Mouse (Mus musculus) lung, postnatal 36 days (tissue): ENCODE results near the gene Dtnb.
"Not testable (repeated sequence)": the region's sequence is repeated elsewhere in the genome, so short reads cannot be mapped to it uniquely, and the experiment has no call there.

Source experiments
- DNase-seq: peaks from one replicate; pipeline ENCODE4 v3.0.0; 2022; ENCODE audit warnings: mixed read lengths

Dtnb gene

DNA sequence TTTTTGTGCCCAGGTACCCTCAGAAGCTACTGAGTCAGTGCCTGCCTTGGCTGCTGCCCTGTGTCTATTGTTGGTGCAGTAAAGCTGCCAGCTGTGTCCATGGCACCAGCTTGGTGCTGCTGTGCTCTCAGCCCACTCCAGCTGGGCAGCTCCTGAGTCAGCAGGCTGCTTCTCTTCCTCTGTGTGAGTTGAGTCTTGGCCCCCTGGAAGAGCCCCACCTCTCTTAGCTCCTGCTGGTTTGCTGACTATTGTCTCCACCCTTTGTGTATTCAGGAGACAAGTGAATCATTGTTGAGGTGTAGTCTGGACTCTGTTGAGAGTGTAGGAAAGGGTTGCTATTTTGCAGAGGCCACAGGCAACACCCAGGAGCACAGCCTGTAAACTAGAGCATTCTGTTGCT lies 90.5 kb downstream of the Dtnb start:
- peak; percentile 6 for DNase-seq

DNA sequence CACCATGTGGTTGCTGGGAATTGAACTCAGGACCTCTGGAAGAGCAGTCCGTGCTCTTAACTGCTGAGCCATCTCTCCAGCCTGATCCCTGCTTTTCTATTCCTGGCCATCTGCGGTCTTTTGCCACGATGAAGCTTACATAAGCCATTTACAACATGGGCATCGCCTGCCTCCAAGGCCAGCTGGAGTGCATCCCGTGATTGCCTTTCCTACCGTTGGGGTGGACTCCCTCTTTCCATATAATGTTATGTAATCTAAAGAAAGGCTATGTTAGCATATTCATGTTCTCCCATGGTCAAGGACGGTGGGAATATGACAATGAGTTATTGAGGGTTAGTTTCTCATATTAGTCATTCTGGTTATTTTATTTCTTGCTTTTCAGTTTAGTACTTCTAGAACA lies 91.2 kb downstream of the Dtnb start:
- no peak for DNase-seq

DNA sequence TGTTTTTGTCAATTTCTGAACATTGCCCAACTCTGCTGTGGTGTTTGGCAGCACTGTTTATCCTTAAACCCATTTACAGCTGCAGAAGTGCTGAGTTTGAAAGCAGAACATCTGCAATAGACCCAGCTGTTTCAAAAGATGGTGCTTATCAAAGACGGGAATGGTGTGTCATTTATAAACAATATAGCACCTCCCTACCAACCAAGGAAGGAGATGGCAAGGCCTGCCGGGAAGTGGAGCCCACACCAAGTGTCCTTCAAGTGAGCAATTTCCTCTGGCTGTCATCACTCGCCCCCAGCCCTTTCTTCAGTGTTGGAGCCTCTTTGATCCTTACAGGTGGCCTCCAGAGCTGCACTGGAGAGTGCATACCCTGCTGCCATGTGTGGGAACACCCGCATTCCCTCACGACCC lies 97.8 kb downstream of the Dtnb start:
- no peak for DNase-seq

DNA sequence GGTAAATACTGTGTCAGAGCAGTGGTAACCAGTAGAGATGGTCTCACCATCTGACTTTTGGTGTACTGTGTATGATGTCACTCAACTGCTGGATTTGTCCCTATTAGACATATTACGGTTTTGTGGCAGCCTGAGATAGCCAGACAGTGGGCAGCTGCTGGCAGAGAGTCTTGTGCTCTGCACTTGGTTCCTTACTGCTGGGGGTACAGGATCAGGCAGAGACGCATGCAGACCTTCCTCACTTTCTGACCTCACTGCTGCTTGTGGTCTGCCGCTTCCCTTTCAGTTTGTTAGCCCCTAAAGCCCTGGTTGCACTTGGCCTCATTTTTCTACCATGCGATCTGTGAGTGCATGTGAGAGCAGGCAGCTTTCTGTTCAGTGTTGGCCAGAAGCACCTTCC lies 98.9 kb downstream of the Dtnb start:
- DNase-seq = no peak

DNA sequence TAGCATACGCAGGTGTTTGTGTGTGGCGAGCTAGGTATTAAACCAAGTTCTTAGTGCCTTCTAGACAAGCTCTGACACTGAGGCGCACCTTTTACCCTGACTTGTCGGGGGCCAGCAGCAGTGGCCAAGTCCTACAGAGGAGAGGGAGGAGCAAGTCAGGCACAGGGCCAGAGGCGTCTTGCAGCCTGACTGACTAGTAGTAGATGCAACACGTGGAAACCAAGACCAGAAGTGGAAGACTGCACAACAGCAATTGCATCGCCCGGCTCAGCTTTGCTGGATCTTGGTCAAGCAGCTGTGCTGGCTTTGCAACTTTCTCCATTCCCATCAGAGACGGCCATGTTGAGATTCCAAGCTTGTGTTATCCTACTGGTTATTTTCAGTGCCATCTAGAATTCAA lies 100.6 kb downstream of the Dtnb start:
- no peak for DNase-seq

DNA sequence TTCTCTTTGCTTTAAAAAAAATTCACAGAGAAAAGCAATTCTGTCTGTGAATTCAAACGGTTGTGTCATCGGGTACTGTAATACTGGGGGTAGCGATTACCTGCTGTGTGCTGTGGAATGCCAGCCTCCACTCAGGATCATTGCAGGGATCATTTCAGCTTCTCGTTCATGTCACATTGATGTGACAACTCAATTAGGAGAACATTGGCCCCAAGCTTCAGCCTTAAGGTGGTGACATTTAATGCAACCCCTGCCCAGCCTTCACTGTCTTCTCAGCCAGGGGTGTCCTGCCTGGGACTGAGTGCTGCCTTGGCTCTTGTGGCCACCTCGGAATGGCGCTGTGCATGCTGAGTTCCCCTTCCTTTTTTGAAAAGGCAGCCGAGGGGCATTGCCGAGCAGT lies 101.7 kb downstream of the Dtnb start:
- no peak for DNase-seq

DNA sequence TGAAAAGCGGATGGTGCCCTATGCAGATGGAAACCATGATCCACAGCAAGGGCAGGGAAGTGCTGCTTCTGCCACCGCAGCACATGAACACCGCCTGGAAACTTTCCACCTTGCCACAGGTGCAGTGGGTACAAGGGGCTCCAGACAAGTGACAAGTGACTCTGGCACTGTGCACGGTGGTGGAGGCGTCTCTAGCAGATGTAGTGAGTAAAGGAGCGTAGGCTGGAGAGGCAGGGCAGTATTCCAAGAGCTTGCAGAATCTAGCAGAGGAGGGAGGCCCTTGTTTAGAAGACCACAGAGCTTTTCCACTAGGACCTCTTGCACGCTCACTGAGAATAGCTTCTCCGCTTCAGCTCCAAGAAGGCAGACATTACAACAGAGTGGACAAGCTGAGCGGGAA lies 102.7 kb downstream of the Dtnb start:
- DNase-seq = no peak

DNA sequence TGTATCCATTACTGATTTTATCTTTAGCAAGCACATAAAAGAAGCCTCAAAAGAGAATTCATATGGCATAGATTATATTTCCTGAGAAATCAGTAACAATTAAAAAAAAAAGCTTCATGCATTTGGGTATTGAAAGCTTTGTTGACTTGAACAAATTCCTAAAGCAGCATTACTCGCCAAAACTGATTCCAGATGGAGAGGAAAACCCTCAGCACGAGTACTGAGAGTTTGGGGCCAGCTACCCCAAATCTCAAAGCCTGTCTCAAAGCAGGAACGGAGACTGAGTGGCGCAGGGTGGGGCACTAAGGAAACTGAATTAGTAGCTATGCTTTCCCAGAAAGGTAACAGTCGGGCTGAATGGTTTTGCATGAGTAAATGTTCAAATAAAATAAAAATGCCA lies 108.5 kb downstream of the Dtnb start:
- DNase-seq = no peak

DNA sequence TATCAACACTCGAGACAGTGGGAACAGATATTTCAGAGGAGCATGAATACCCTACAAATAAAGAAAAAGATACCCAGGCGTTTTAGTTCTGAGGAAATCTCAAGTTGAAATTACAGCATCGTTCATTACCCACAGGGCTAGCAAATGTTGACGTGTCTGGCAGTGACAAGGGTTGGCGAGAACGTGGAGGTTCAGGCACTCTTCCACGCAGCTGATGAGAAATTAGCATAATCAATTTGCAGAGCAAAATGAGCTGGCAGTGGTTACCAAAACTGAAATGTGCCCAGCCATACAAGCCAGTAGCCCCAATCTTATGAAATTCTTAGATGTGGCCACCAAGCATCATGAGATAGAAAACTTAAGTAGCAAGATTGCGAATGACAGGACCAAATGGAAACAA lies 110.9 kb downstream of the Dtnb start:
- no peak for DNase-seq

DNA sequence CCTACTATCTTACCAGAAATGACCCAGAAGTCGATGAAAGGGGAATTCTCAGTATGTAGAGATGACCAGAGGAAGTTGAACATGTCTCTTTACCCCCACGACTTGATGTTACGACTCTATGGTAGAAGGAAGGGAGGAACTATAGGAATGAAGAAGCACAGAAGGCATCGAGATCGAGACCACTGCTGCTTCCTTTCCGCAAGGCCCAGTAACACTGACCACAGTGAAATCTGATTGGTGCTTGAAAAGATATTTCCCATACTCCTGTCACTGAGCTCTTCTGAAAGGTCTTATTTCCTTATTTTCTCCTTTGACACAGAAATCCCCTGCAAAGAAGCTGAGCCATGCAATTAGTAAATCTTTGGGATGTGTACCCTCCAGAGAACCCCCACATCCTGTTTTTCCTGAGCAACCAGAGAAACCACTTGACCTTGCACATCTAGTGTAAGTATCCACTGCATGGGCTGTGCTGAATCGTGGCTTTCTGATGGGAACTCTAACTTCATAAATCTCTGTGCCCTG lies 114.3 kb downstream of the Dtnb start:
- DNase-seq = no peak

DNA sequence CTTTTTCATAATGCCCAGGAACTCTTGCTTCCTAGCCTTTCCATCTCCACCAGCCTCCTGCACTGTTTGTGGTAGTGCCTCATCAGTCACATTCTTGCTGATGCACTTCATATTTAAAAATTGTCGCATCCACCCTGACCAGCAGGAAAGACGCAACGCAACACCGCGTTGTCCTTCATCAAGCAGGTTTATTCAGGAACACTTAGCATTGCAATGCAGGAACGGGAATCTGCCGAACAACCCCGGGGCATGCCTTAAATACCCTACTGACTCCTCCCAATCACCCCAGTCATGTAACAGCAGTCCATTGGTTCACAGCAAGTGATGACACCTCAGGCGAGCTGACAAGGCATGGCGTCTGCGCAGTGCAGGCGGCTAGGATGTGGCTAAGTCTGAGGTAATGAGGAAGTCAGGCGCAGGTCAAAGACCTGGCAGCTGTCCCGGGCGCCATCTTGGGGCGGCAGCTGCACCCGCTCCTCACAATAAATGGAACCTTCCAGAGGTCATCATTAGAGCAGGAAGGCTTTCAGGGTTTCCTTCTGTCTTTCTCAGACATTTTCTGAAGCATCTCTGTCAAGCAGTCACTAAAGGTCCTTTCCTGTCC lies 118.8 kb downstream of the Dtnb start:
- DNase-seq = not testable (repeated sequence)

DNA sequence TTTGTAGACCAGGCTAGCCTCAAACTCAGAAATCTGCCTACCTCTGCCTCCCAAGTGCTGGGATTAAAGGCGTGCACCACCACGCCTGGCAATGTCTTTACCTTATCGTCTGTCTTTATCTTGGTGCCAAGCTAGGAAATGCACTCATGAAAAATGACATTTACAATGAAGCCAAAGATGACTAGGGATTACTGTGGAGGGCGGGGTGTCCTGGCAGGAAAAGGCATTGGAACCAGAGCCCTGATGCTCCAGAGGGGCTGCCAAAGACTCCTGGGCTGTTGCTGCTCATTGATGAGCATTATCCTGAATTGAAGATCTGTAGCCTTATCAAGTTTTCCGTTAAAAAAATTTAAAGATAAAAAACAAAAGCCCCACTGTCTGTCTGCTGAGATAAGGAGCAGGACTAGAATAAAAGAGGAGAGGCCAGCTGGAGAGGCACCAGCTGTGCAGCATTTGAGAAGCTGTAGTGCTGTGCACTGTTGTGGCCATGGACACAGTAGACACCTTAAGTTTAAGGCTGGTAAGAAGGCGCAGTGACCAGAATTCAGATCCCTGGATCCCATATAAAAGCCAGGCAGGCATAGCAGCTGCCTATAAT lies 120.7 kb downstream of the Dtnb start:
- no peak for DNase-seq

DNA sequence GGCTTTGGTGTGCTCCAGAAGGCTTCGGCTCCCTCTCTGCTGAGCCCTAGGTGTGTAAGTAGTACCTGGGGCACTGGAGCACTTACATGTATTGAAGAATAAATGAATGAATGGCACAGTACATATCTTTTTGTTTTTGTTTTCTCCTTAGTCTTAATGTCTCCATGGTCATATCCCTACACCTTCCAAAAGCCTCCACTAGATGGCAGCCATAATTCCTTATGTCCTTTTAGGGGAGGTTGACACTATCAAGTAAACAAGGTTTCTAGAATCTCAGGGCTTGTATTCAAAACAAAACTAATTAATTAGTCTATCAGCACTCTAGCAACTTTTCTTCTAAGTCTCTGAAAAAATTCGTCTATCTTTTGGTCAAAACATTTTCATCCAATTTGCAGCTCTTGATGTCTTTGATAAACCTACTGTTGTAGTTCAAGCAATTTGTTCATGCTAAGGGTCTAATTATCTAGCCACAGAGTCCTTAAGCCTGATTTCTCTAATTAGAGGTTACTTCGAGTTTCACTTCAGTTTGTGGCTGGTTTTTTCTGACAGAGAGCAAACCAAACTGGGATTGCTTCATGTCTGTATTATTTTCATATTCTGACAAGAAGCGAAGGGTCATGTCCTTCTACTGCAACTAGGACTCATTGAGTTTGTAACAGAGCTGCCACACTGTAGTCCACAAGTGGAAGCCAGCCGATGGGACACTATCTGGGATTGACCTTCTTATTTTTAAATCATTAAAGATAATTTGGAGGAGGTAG lies 123.7 kb downstream of the Dtnb start:
- DNase-seq = peak; percentile 83

DNA sequence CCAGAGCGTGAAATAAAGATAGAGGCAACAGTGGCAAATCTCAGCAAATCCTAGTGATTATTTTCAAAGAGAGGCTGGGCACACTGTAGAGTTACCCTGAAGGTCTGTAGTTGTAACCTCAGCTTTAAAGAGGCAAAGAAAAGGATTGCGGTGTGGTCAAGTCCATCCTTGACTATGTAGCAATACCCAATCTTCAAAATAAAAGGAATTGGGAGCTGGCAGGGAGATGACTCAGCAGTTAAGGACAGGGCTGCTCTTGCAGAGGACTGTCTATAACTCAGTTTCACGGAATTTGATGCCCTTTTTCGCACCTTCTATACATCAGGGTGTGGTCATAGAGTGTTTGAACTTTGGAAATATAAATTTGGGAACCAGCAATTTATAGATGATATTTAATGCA lies 128.3 kb downstream of the Dtnb start:
- peak; percentile 10 for DNase-seq

DNA sequence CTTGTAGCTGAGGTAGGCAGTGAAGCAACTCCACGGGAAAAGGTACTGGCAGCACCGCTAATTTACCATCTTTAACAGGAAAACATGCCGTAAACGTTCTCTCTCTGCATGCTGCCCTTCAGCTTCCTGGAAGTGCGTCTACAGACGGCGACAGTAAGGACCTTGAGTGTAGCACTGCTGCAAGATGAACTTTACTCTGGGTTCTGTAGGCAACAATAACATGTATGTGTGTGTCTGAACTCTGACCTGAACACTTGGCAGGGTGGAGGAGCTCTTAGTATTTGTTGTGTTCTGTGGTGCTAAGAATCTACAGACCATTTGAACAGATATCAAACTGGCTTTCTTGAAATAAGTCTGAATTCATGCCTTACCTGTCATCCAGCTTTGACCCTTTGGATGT lies 130.7 kb downstream of the Dtnb start:
- no peak for DNase-seq

DNA sequence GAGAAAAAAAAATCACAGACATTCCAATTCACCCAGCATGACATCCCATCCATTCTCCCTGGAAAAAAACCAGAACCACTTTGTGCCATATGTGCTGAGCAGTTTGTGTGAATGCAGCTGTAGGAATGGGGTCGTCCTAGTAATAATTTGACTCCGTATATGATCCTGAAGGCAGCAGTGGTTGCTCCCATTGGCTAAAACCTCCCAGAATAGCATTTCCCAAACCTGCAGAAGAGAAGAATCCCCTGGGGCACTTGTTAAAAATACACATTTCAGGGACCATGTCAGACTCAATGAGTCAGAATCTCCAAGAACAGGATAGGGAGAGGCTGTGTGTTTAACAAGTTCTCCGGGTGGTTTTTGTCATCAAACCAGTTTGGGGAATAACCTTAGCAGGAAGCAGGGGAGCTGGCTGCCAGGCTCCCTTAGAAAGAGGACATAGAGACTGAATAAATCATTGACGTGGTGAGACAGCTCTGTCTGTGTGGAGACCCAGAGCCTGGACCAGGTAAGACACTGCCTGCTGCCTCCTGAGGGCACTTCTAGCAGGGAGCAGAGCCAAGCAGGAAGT lies 147.1 kb downstream of the Dtnb start:
- no peak for DNase-seq

DNA sequence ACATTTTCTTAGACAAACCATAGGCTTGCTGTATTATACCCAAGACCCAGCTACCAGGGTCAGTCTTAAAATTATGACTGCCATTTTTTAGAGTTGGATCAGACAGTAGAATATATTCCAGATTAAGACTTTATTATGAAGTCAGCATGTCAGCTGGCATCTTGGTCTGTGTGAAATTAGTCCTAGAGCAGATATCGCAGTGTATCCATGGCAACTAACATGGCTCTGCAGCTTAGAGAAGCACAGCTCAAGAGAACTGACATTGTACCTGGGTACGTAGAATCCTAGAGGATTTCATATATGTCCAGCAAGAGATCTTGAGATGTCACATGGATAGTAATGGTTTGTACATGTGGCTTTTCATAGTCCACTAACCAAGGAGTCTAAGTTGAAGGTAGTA lies 148.3 kb downstream of the Dtnb start:
- DNase-seq = no peak

DNA sequence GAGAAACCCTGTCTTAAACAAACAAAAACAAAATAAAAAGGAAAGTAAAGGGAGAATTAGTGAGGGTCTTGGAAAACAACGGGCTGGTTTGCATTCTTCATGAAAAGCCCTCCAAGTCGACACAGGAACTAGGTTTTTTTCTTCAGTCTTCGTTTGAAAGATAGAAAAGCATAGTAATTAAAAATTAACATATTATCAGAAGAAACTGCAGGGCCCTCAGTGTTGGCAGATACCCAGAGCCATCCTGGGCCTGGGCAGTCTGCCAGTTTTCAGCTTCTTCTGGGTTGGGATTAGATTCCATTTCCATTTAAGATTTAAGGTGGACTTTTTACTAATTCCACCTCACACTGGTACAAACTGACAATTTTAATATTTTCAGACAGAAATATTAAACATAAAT lies 151.6 kb downstream of the Dtnb start:
- DNase-seq = no peak

DNA sequence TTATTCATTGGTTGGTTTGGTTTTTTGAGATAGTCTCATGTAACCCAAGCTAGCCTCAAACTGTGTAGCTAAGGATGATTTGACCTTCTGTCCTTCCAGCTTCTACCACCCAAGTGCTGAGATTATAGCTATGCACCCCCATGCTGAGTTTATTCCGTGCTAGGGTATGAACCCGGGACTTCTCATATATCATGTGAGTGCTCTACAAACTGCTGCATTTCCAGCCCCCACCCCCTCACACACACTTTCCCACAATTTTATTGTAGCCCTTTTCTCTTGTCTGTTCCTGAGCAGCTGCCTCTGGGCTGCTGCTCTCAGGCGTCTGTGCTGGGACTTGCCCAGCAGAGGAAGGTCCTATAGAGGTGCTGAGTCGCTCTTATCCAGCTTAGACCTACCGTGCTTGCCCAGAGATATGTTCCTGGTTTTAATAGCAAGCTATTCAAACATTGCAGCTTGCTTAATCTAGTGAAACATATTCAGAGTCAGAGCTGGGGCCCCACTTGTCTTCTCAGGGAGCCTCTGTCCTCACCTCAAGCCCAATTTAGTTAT lies 152.7 kb downstream of the Dtnb start:
- DNase-seq = no peak

DNA sequence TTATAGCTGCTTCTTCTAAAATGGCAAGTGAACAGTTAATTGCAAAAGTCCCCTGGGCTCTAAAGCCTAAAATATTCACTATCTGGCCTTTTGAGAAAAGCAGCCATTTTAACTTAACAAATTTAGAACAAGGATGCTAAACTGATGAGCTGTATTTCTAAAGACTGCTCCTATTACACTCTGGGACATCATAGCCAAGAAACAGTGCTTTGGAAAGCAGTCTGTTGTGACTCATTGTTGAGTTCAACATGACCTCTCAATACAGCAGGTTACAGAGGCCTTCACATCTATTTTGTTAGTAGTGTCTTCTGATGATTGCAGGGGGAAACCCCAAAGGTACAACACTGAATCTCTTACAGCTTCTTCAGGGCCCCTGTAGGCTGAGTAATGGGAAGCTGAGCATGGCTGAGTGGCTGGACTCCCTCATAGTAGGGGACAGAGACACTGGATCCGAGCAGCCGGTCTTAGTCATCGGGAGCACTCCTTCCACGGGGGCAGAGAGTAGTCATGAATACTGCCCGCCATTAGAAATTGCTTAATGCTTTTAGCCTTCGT lies 157.4 kb downstream of the Dtnb start:
- no peak for DNase-seq

DNA sequence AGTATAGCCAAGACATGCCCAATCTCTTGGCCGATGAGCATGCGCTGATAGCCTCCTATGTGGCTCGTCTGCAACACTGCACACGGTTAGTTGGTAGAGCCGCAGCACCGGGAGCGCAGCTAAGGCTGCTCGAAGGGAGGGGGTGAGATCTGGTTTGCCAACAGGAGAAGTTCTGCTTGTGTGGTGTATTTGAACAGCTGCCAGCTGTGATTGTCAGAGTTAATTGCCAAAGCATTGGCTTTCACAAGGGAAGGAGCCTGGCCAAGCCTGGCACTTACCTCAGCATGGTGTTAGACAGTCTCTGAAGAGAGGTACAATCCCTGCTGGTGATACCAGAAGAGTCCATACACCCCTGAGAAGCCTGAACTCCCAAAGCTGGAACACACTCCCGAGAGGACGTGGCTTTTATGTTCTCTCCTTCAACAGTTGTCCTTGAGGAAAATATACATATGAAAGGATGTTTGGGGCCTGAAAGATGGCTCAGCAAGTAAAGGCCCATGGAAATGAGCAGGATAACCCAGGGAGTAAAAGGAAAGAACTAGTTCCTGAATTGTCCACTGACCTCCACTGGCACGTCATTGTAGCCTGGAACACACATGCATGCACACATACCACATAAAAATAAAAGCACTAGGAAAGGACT lies 160.6 kb downstream of the Dtnb start:
- peak; percentile 49 for DNase-seq

DNA sequence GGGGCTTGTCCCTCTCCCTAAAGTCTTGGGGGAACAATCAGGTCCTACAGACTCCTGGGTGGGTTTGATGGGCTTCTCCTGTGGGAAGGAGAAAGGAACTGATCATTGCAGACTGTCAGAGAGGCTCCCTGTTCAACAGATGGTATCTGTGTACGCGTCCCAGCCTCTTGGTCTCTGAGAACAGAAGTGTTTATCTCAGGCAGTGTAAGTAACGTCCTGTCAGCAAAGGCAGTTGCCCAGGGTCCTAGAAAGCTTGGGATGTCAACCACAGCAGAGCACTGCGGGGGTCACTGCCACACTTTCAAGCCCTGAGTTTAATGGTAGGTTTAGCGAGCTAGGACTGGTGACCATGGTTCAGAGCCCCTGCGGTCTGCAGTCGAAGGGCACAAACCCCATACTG lies 161.1 kb downstream of the Dtnb start:
- peak; percentile 11 for DNase-seq

DNA sequence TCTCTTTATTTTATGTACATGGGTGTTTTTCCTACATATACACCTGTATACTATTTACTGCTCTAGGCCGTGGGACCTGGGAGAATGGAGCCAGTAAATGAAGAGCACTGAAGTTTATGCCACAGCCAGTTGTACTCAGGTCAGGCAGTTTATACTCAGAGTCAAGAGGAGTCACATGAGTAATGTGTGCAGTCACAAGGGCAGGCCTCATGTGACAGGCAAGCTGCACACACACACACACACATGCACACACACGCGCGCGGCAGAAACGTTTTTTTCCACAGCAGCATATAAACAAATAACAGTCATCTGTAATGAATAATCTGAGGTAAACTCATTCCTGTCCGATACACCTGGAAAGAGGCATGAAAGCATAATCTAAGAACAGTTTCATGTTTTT lies 164.8 kb downstream of the Dtnb start:
- DNase-seq = no peak
